Mouse (Mus musculus) layer of hippocampus, postnatal 10 days (tissue): ENCODE data around the gene Astl. TPM values are rescaled to one million over a fixed set of nuclear protein-coding genes. Genes with fewer than 3 reads are reported as not detected.

Experiments
- total RNA-seq, 2 experiments: library from RNA; stranded (reverse); gene quantifications; 2 replicates each; pipeline ENCODE4 v1.2.3; 2021

Astl gene
- total RNA-seq, 2 experiments from 2014 or later: not detected

Other genes starting within 250 kb of the Astl start
- 1 to 10 TPM; 7.6 to 7.9 TPM for gene Ncaph, start 204.7 kb upstream of the Astl start, total RNA-seq
- gene Itpripl1, start 195.2 kb upstream of the Astl start, total RNA-seq: 1 to 10 TPM; 4.1 to 4.5 TPM
- under 1 TPM; 0.31 to 0.53 TPM for gene 1810024B03Rik, start 130.4 kb upstream of the Astl start, total RNA-seq
- 10 to 100 TPM; 76.9 to 81.5 TPM for gene Snrnp200, start 130.3 kb upstream of the Astl start, total RNA-seq
- gene Ciao1, start 90.8 kb upstream of the Astl start, total RNA-seq: 10 to 100 TPM; 63.6 to 64.1 TPM
- 100 to 1,000 TPM; 119 to 121 TPM for gene Tmem127, start 90.7 kb upstream of the Astl start, total RNA-seq
- gene Stard7, start 68.4 kb upstream of the Astl start, total RNA-seq: 100 to 1,000 TPM; 169 to 186 TPM
- gene Dusp2, start 2.5 kb upstream of the Astl start, total RNA-seq: 1 to 10 TPM; 3.1 to 3.7 TPM
- gene Adra2b, start 24.6 kb downstream of the Astl start, total RNA-seq: under 1 TPM; 0.23 to 0.29 TPM
- not detected for gene Gpat2, start 86.6 kb downstream of the Astl start, total RNA-seq
- gene Fahd2a, start 105.9 kb downstream of the Astl start, total RNA-seq: 10 to 100 TPM; 11.5 to 17.6 TPM
- gene Kcnip3, start 183.5 kb downstream of the Astl start, total RNA-seq: 10 to 100 TPM; 53.9 to 57.9 TPM
- gene Prom2, start 202.8 kb downstream of the Astl start, total RNA-seq: under 1 TPM; 0.07 to 0.14 TPM
- 1 to 10 TPM; 8.4 to 9.7 TPM for gene Zfp661, start 248.5 kb downstream of the Astl start, total RNA-seq
- gene Mrps5, start 248.6 kb downstream of the Astl start, total RNA-seq: 10 to 100 TPM; 69.9 to 91.1 TPM